Mouse (Mus musculus): ENCODE results near the gene BC035044. TPM values are rescaled to one million over a fixed set of nuclear protein-coding genes. Genes with fewer than 3 reads are reported as not detected.

The BC035044 gene
- polyA plus RNA-seq, 1 experiment from 2014 or later, result 0.43 TPM

DNA sequence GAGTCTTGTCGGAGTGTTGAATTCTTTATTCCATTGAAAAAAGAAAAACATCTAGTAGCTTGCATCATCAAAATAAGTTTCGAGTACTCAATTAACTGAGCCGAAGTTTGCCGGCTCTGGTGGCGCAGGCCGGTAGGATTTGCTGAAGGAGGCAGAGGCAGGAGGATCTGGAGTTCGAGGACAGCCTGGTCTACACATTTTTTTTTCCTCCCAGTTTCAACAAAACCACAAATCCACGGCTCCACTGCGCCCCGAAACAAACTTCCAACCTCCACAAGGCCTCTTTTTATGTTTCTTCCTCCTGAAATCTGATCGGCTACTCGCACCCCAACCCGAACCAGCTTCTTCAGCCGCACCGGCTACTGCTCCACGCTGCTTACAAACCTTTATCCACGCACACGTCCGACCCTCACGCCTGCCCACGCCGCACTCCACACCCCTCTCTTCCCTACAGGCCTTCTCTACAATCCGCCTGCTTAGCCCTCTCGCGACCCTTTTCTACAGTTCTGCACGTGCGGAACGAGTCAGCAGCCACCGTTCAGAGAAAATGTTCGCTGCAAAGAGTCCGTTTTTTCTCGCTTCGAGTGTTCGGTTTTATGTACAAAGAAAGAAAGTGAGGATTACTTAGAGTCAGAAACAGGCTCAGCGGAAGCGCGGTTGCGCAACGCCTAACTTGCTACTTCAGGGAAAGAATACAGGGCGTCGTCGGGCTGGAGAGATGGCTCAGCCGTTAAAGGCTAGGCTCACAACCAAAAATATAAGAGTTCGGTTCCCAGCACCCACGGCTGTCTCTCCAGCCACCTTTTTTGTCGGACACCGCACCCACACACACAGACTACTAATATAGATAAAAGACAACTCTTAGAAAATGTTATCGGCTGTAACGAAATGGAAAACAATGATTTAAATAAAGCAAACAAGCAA is 52.3 kb downstream of the BC035044 start:
- Histone ChIP-seq H3K4me2 (peak overlapping the region; percentile 63), H3K9me3 (no peaks in the 10 kb centered on the region), H3K27ac (peak overlapping the region; percentile 83), H3K36me3 (replicated peaks) (no peaks in the 10 kb centered on the region), H3K4me3 (replicated peaks) (peak overlapping the region; percentile 74), H3K9ac (peak overlapping the region; percentile 73), H3K4me1 (peaks cover 18% of the 10 kb centered on the region), H3K27me3 (no peaks in the 10 kb centered on the region)
- peak; percentile 52 for ATAC-seq (ENCODE audit: low FRiP score)
- under 1% methylated on average over 49 of the region's 49 CpGs for WGBS

- peak; percentile 37 for ATAC-seq (ENCODE audit: low FRiP score)
- H3K9ac ChIP-seq, result peak overlapping the region; percentile 48
- H3K36me3 ChIP-seq (replicated peaks), result no peaks in the 10 kb centered on the region
- H3K4me1 ChIP-seq, result peaks cover 18% of the 10 kb centered on the region
- peak overlapping the region; percentile 83 for H3K27ac ChIP-seq
- no peaks in the 10 kb centered on the region for H3K9me3 ChIP-seq
- peak overlapping the region; percentile 63 for H3K4me2 ChIP-seq
- 2% methylated on average over 14 of the region's 14 CpGs for WGBS
- H3K27me3 ChIP-seq, result no peaks in the 10 kb centered on the region
- peak overlapping the region; percentile 74 for H3K4me3 ChIP-seq (replicated peaks)
Observed at GRCm38 (mm10) chr6:128837454-128838341, 53.2 kb downstream of the BC035044 start.

DNA sequence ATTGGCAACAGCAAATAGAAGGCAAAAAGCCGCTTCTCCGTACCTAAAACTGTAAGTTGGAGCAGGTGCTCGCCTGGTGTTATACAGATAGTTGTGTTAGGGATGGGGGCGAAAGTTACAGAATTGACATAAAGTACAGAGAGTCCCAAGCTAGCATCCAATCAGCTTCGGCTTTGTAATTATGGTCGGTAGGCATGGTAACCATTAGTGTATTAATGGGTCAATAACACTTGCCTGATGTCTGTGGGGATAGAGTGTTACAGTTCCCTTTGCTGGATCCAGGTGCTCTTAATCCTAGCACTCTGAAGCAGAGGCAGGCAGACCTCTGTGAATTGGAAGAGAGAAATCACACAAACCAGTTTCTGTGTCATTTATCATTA is 54.0 kb downstream of the BC035044 start:
- WGBS, result 81% methylated on average over 6 of the region's 6 CpGs

GRCm38 (mm10) chr6:128836191-128836954 is 54.6 kb downstream of the BC035044 start:
- no peak for ATAC-seq (ENCODE audit: low FRiP score)
- Histone ChIP-seq H3K9me3 (no peaks in the 10 kb centered on the region), H3K36me3 (replicated peaks) (no peaks in the 10 kb centered on the region), H3K27me3 (no peaks in the 10 kb centered on the region), H3K4me2 (no peak overlapping the region), H3K9ac (no peak overlapping the region), H3K4me3 (replicated peaks) (no peak overlapping the region), H3K27ac (no peak overlapping the region), H3K4me1 (peaks cover 11% of the 10 kb centered on the region; the same call in 1 of the 2 replicates)
- 77% methylated on average over 8 of the region's 8 CpGs for WGBS

More for the DNA sequence above, 54.0 kb downstream of the BC035044 start:
- H3K27ac ChIP-seq, result peak overlapping the region; percentile 83; the same call in 1 of the 2 replicates
- H3K9ac ChIP-seq, result no peak overlapping the region
- no peaks in the 10 kb centered on the region for H3K36me3 ChIP-seq (replicated peaks)
- peak overlapping the region; percentile 63 for H3K4me2 ChIP-seq
- H3K9me3 ChIP-seq, result no peaks in the 10 kb centered on the region
- no peaks in the 10 kb centered on the region for H3K27me3 ChIP-seq
- peak overlapping the region; percentile 74 for H3K4me3 ChIP-seq (replicated peaks)
- no peak for ATAC-seq (ENCODE audit: low FRiP score)
- H3K4me1 ChIP-seq, result peaks cover 15% of the 10 kb centered on the region

DNA sequence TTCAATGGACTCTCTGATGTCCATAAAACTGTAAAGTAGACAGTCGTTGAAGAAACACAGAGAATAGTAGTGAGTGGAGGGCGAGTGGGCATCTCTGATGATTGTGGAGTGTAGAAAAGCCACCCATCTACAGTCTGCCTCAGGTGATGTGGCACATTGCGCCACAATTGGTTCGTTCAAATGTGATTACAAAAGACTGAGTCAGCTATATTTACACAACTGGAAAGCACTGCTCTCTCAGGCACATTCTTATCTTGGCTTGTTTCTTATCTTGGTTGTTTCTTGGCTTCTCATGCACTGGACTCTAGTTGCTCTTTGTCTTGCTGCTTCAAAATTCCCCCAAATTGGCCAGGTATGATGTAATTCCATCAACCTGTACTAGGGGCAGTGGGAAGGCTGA is 55.4 kb downstream of the BC035044 start:
- WGBS, result 87% methylated on average over 4 of the region's 4 CpGs
- H3K9me3 ChIP-seq, result no peaks in the 10 kb centered on the region
- H3K9ac ChIP-seq, result no peak overlapping the region
- no peaks in the 10 kb centered on the region for H3K27me3 ChIP-seq
- peaks cover 11% of the 10 kb centered on the region; the same call in 1 of the 2 replicates for H3K4me1 ChIP-seq
- H3K36me3 ChIP-seq (replicated peaks), result no peaks in the 10 kb centered on the region
- ATAC-seq (ENCODE audit: low FRiP score), result no peak
- H3K4me2 ChIP-seq, result no peak overlapping the region
- no peak overlapping the region for H3K4me3 ChIP-seq (replicated peaks)
- H3K27ac ChIP-seq, result no peak overlapping the region

DNA sequence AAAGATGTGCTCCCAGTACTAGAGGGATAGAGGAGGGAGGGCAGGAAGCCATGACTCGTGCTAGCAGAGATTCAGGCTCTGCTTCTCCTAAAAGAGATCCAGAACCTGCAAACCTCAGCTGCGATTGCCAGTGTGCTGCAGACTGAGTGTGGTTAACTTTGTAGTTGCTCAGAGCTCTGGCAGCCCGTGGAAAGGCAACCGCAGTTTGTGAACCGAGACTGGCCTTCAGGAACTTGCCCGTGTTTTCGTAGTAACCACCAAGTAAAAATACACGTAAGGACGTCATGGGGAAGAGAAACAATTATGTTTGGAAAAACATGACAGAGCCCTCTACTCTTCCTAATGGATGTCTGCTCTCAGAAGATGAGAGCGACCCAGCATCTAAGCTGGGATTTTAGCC is 57.9 kb downstream of the BC035044 start:
- ATAC-seq (ENCODE audit: low FRiP score), result no peak
- H3K27me3 ChIP-seq, result no peaks in the 10 kb centered on the region
- H3K27ac ChIP-seq, result no peak overlapping the region
- 0 out of 2 replicates have a peak, but pooled peaks cover 6% of the 10 kb centered on the region for H3K4me1 ChIP-seq
- no peaks in the 10 kb centered on the region for H3K9me3 ChIP-seq
- no peak overlapping the region for H3K9ac ChIP-seq
- no peak overlapping the region for H3K4me3 ChIP-seq (replicated peaks)
- H3K36me3 ChIP-seq (replicated peaks), result no peaks in the 10 kb centered on the region
- H3K4me2 ChIP-seq, result no peak overlapping the region
- WGBS, result 91% methylated on average over 10 of the region's 10 CpGs

- no peaks in the 10 kb centered on the region for H3K4me1 ChIP-seq
- H3K27me3 ChIP-seq, result no peaks in the 10 kb centered on the region
- no peak overlapping the region for H3K4me3 ChIP-seq (replicated peaks)
- 65% methylated on average over 4 of the region's 4 CpGs for WGBS
- no peak for ATAC-seq (ENCODE audit: low FRiP score)
- H3K36me3 ChIP-seq (replicated peaks), result no peaks in the 10 kb centered on the region
- no peak overlapping the region for H3K9ac ChIP-seq
- H3K4me2 ChIP-seq, result no peak overlapping the region
- no peaks in the 10 kb centered on the region for H3K9me3 ChIP-seq
- no peak overlapping the region for H3K27ac ChIP-seq
Observed at GRCm38 (mm10) chr6:128829837-128830236, 61.1 kb downstream of the BC035044 start.

DNA sequence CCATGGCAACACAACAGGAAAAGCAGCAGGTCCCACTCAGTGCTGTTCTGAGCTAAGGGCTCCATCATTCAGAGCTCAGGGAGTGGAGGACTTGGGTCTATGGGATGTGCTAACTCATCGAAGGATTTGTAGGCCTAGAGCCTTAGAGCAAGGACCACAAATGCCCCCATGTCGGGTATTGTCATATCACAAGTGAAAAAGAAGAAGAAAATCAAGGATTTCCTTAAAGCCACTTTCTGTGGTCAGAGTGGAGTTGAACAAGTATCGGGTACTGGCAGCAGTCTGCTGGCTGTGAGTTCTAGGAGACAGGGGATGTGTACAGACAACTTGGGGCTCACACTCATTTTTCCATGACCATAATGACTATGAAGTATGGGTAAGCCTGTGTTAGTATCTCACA is 64.1 kb downstream of the BC035044 start:
- Histone ChIP-seq H3K9me3 (no peaks in the 10 kb centered on the region), H3K9ac (no peak overlapping the region), H3K4me2 (no peak overlapping the region), H3K27ac (no peak overlapping the region), H3K4me1 (no peaks in the 10 kb centered on the region), H3K4me3 (replicated peaks) (no peak overlapping the region), H3K36me3 (replicated peaks) (no peaks in the 10 kb centered on the region), H3K27me3 (no peaks in the 10 kb centered on the region)
- 88% methylated on average over 3 of the region's 3 CpGs for WGBS
- no peak for ATAC-seq (ENCODE audit: low FRiP score)

GRCm38 (mm10) chr6:128826132-128826531 is 64.8 kb downstream of the BC035044 start, which contains the start of the genes Gm44511 and Klrb1b:
Gene Gm44511 (minus strand): TSS chr6:128826315.
Gene Klrb1b (minus strand): TSS chr6:128826331.
- Histone ChIP-seq H3K36me3 (replicated peaks) (no peaks in the 10 kb centered on the region), H3K9me3 (no peaks in the 10 kb centered on the region), H3K4me1 (no peaks in the 10 kb centered on the region), H3K4me2 (no peak within 1 kb of the TSS), H3K4me3 (replicated peaks) (no peak within 1 kb of the TSS), H3K27me3 (no peaks in the 10 kb centered on the region), H3K9ac (no peak within 1 kb of the TSS), H3K27ac (no peak within 1 kb of the TSS)
- 92% methylated on average over 6 of the region's 6 CpGs for WGBS
- no peak for ATAC-seq (ENCODE audit: low FRiP score)

DNA sequence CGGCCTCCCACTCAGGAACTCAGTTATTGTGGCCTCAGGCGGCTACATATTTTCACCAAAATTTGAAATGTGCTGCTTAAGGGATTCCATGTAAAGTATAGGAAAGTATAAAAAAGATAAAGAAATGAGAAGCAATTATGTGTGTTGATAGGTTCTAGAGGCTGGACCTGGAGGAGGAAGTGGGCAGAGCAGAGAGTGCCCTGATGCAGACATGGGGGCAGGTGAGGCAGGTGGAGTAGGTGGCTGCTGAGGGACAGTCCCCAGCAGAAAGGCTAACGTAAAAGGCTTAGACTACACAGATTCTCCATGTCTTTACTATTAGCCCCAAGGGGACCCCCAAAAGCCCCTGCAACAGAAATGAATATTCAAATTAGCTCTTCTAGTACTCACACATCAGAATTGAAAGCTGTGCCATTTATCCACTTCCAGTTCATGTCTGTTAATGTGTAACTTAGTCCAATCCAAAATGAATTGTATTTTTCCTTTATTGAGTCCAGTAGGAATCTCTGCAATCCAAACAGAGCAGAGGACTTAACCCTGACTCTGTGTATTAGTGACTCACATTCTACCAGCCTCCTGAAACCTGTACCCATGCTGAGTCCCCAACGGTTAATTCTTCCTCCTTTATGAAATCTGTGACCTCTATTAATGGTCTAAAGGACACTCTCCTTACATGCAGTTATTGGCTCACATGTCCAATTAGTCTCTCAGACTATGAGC is 72.7 kb downstream of the BC035044 start:
- no peaks in the 10 kb centered on the region for H3K4me1 ChIP-seq
- H3K27ac ChIP-seq, result no peak overlapping the region
- no peak overlapping the region for H3K4me3 ChIP-seq (replicated peaks)
- H3K9me3 ChIP-seq, result no peaks in the 10 kb centered on the region
- no peak for ATAC-seq (ENCODE audit: low FRiP score)
- no peaks in the 10 kb centered on the region for H3K36me3 ChIP-seq (replicated peaks)
- 82% methylated on average over 4 of the region's 4 CpGs for WGBS
- no peak overlapping the region for H3K4me2 ChIP-seq
- no peaks in the 10 kb centered on the region for H3K27me3 ChIP-seq
- H3K9ac ChIP-seq, result no peak overlapping the region

- no peaks in the 10 kb centered on the region for H3K27me3 ChIP-seq
- no peak overlapping the region for H3K27ac ChIP-seq
- 89% methylated on average over 5 of the region's 5 CpGs for WGBS
- no peaks in the 10 kb centered on the region for H3K9me3 ChIP-seq
- H3K4me2 ChIP-seq, result no peak overlapping the region
- H3K36me3 ChIP-seq (replicated peaks), result no peaks in the 10 kb centered on the region
- no peak overlapping the region for H3K9ac ChIP-seq
- H3K4me1 ChIP-seq, result no peaks in the 10 kb centered on the region
- no peak for ATAC-seq (ENCODE audit: low FRiP score)
- no peak overlapping the region for H3K4me3 ChIP-seq (replicated peaks)
Observed at GRCm38 (mm10) chr6:128808532-128808931, 82.4 kb downstream of the BC035044 start.

Data from forebrain, embryonic 12.5 days (tissue).